Mouse (Mus musculus) small intestine, adult 2 months (tissue): ENCODE measurements at regions not wholly inside any gene's neighbourhood (a gene's known extent, or its start where the extent isn't known, plus 50 kb on each side); places are given as distances from the start of the nearest gene placed in this dataset.

Source experiments
- CTCF ChIP-seq: fragments of 200-500 bp; IDR thresholded peaks from 2 replicates; pipeline ENCODE4 v1.5.1; 2012; ENCODE audit warnings: low read depth, mild to moderate bottlenecking, control low read depth, inconsistent platforms, low read length, moderate library complexity, mixed read lengths; ENCODE audit not compliant: insufficient replicate concordance, insufficient read length; ENCODE audit errors: extremely low read depth
- POLR2A ChIP-seq: fragments of 200-500 bp; IDR thresholded peaks from 2 replicates; pipeline ENCODE4 v1.6.1; 2012; ENCODE audit warnings: low read depth, mild to moderate bottlenecking, control low read depth, inconsistent platforms, low read length, moderate library complexity

- TF ChIP-seq CTCF (no peak), POLR2A (no peak)
Measured at GRCm38 (mm10) chr13:35171562-35172254, 144.8 kb upstream of the Eci2 start.
